Mouse (Mus musculus) right cerebral cortex, postnatal 25 days (tissue): ENCODE results near the gene Ankfy1.
"Not testable (repeated sequence)": the region's sequence is repeated elsewhere in the genome, so short reads cannot be mapped to it uniquely, and the experiment has no call there.

ENCODE experiments used
- DNase-seq: peaks from one replicate; pipeline ENCODE4 v3.0.0; 2022

Gene Ankfy1

GRCm38 (mm10) chr11:72689551-72690510 lies at the start of gene Ankfy1:
Gene Ankfy1, plus strand, starts transcription at chr11:72690006.
- peak; percentile 93 for DNase-seq

DNA sequence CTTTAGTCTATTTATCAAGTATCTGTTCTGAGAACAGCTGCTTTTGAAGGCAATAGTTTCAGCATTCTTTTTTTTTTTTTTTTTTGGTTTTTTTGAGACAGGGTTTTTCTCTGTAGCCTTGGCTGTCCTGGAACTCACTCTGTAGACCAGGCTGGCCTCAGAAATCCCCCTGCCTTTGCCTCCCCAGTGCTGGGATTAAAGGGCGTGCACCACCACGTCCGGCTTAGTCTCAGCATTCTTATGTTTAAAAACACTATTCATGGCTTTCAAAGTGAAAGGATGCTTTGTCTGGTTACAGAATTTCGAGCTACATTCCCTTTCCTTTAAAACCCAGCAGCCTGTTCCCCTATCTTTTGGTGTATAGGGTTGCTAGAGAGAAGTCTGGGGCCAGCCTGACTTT lies 47.1 kb upstream of the Ankfy1 start:
- DNase-seq = no peak

GRCm38 (mm10) chr11:72645386-72645785 lies 44.4 kb upstream of the Ankfy1 start:
- no peak for DNase-seq

GRCm38 (mm10) chr11:72650347-72650746 lies 39.5 kb upstream of the Ankfy1 start:
- DNase-seq = no peak

DNA sequence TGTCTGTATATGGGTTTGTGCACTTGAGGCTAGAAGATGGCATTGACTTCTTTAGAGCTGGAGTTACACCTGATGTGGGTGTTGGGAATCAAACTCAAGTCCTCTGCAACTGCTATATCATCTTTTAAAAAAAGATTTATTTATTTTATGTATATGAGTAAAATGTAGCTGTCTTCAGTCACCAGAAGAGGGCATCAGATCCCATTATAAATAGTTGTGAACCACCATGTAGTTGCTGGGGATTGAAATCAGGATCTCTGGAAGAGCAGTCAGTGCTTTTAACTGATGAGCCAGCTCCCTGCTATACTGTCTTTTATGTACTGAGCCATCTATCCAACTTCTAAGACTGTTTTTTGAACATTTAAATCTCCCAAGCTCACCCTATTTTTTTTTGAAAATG lies 29.9 kb upstream of the Ankfy1 start:
- no peak for DNase-seq

DNA sequence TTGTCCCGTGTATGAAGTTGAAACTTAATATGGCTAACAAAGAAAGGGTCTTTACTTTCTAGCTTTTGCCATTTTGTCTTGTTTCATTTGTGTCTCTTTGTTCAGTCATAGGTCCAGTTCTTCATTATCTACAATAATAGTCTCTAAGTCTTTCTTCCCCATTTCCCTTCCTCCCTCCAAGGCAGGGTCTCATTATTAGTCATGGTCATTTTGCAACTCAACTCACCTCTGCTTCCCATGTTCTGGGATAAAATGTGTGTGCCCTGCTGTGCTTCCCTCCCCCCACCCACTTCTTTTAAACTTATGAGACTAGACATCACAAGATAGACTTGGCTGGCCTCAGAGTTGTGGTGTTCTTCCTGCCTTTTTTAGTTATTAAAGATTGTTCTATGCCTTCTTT lies 29.4 kb upstream of the Ankfy1 start:
- no peak for DNase-seq

- DNase-seq = no peak
These were observed 25.2 kb upstream of the Ankfy1 start for GRCm38 (mm10) chr11:72664641-72665040.

DNA sequence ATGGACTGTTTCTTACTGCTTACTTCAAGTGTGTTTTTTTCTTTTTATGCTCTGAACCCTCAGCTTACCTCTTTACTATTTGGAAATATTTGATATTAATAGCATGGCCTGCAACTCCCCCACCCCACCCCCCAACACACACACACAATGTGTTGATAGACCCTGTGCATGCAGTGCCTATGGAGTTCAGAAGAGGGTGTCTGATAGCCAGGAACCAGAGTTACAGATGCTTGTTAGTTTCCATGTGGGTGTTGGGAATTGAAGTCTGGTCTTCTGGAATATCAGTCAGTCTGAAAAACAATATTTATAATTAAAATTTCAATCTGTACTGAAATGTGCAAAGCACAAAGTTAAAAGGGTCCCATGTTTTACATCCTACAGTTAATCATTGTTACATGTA lies 19.2 kb upstream of the Ankfy1 start:
- no peak for DNase-seq

DNA sequence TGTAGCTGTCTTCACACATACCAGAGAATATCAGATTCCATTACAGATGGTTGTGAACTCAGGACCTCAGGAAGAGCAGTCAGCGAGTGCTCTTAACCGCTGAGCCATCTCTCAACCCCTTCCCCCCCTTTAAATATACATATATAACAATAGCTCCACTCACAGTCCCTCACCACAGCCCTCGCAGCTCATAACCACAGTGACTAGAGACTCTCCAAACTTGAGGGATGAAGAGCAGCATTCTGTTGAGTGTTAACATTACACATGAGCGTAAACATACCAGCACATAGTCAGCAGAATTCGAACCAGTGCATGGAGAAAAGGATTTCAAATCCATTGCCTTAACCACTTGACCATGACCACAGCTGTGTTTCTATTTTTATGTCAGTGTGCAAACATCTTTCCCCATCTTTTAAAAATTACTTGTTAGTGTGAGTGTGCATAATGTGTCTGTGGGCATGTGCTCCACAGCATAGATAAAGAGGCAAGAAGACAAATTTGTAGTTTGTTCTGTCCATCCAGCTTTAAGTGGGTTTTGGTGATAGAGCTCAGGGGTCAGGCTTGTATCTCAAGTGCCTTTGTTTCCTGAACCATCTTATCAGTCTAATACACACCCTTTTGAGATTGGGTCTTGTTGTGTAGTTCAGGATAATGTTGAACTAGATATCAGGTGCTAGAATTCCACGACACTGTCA lies 18.4 kb upstream of the Ankfy1 start:
- DNase-seq = no peak

- no peak for DNase-seq
These were observed 17.4 kb upstream of the Ankfy1 start for GRCm38 (mm10) chr11:72672438-72672837.

GRCm38 (mm10) chr11:72675280-72675679 lies 14.5 kb upstream of the Ankfy1 start:
- DNase-seq = no peak

GRCm38 (mm10) chr11:72680726-72681125 lies 9.1 kb upstream of the Ankfy1 start:
- DNase-seq = no peak

GRCm38 (mm10) chr11:72683402-72683801 lies 6.4 kb upstream of the Ankfy1 start:
- DNase-seq = no peak

GRCm38 (mm10) chr11:72686697-72687096 lies 3.1 kb upstream of the Ankfy1 start:
- no peak for DNase-seq

- no peak for DNase-seq
These were observed 1.6 kb upstream of the Ankfy1 start for GRCm38 (mm10) chr11:72688242-72688641.

GRCm38 (mm10) chr11:72689115-72689514 lies 691 bp upstream of the Ankfy1 start:
- DNase-seq = no peak

GRCm38 (mm10) chr11:72692353-72692752 lies 2.5 kb downstream of the Ankfy1 start:
- no peak for DNase-seq

- DNase-seq = no peak
These were observed 5.2 kb downstream of the Ankfy1 start for GRCm38 (mm10) chr11:72695025-72695424.

GRCm38 (mm10) chr11:72696368-72696971 lies 6.7 kb downstream of the Ankfy1 start:
- no peak for DNase-seq

- no peak for DNase-seq
These were observed 7.5 kb downstream of the Ankfy1 start for GRCm38 (mm10) chr11:72697323-72697722.

DNA sequence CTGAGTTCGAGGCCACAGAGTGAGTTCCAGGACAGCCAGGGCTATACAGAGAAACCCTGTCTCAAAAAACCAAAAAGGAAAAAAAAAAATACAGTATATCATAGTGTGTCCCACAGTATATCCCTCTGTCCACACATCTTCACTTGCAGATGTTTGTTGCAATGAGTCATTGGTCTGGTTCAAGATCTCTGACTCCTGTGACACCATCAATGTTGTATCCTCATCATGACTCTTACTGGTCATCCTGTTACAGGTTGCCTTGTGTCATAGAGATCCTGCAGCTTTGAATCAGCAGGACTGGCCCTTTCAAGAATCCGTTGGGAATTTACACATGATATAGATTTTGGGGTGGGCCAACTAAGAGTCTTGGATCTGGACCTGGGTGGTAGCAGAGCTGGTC lies 15.3 kb downstream of the Ankfy1 start:
- DNase-seq = not testable (repeated sequence)

- DNase-seq = peak; percentile 39
These were observed 22.9 kb downstream of the Ankfy1 start for GRCm38 (mm10) chr11:72712721-72713120.

- no peak for DNase-seq
These were observed 28.4 kb downstream of the Ankfy1 start for GRCm38 (mm10) chr11:72718161-72718560.

GRCm38 (mm10) chr11:72723165-72723564 lies 33.4 kb downstream of the Ankfy1 start:
- no peak for DNase-seq
